ENCODE assay signal across 9 mouse cellular contexts in the genomic region with DNA sequence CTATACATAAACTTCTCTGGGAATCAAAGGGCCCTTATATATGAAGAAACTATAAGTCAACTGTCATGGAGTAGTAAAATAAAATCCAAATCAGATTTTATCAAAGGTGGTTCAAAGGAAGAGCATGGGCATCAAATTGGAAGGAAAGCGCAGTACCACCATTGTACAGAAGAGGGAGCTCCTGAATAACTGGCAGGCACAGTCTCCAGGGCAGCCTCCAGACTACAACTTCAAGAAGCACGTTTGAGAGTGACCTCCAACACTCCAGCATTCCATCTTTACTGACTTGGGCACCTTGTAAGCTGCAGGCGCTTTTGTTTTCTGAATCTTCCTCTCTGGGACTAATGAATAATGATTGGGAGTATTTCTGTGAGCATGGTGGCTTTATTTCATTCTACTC. TPM values are rescaled to one million over a fixed set of nuclear protein-coding genes. Genes with fewer than 3 reads are reported as not detected.
DNase-seq lines count a peak whose midpoint lies in the region; ATAC-seq and TF ChIP-seq lines count a peak whose summit lies in the region.
"Had no signal": no experiment of that assay in that cellular context is flagged by ENCODE, and none has a peak within 500 bp of the region (broad histone marks: within the 10 kb centered on the region; RNA-seq: fewer than 3 reads in every experiment).

No protein-coding gene starts in this region.

- no peaks in the 10 kb centered on the region for H3K36me3 ChIP-seq in E14TG2a.4 (ENCODE audit: insufficient read depth, low read length)
- H3K36me3 ChIP-seq: liver, embryonic 15.5 days had no signal

- WGBS in lung, adult 2 months = 2% methylated on average over 3 of the region's 3 CpGs

- ATAC-seq in inflammation-experienced regulatory T-cells, adult 6 months = no peak

- no peaks in the 10 kb centered on the region for H3K4me1 ChIP-seq in E14TG2a.4 (replicated peaks; ENCODE audit: low read depth, low read length)
- H3K4me1 ChIP-seq in lung, adult 2 months (ENCODE audit: control insufficient read depth, insufficient read depth, low read length) = no peaks in the 10 kb centered on the region
- H3K4me1 ChIP-seq: liver, embryonic 15.5 days had no signal

- peak; percentile 93 for TF ChIP-seq CTCF in E14TG2a.4 (conservative IDR thresholded peaks at IDR 0.05; ENCODE audit: low read length)
- TF ChIP-seq CTCF in lung, adult 2 months (IDR thresholded peaks at IDR 0.05; ENCODE audit: insufficient read depth, low read length) = peak; percentile 73

- H3K27me3 ChIP-seq in E14TG2a.4 (ENCODE audit: insufficient read depth, low read length) = no peaks in the 10 kb centered on the region
- H3K27me3 ChIP-seq: liver, embryonic 15.5 days had no signal

- H3K4me3 ChIP-seq in E14TG2a.4 (replicated peaks; ENCODE audit: low read length) = no peak overlapping the region
- no peak overlapping the region for H3K4me3 ChIP-seq in lung, adult 2 months (replicated peaks; ENCODE audit: extremely low read depth, low read depth, low read length)
- H3K4me3 ChIP-seq: liver, embryonic 15.5 days had no signal

- DNase-seq in R1 (ENCODE audit: low read depth, low spot score) = peak; percentile 63
- DNase-seq in cerebellum, postnatal 10 days = peak; percentile 90 to 92
- peak; percentile 13 to 20 for DNase-seq in gastrocnemius, adult 8-10 months (ENCODE audit: low spot score in 2 of 2)
- peak; percentile 58 to 85 for DNase-seq in kidney, postnatal 25 days
- DNase-seq in lung, adult 2 months = peak; percentile 71
- DNase-seq in right cerebral cortex, adult 18-20 months = peak; percentile 74

- no peak for TF ChIP-seq POLR2A in lung, adult 2 months (IDR thresholded peaks at IDR 0.05; ENCODE audit: borderline replicate concordance, extremely low read depth, low read depth, low read length)

- no peaks in the 10 kb centered on the region for H3K9me3 ChIP-seq in E14TG2a.4 (ENCODE audit: low read length)
- H3K9me3 ChIP-seq: liver, embryonic 15.5 days had no signal

RNA-seq across cellular contexts. Expression of a gene that starts 34.5 kb away (rescaled TPM):
- 10 to 100 TPM in 3 of 4 experiments, 1 to 10 TPM in 1; 8.4 to 11.2 (median 10.9) TPM for total RNA-seq in gastrocnemius, adult 8-10 months (2022)
- 28.1 and 32.6 TPM in 2 replicates for polyA plus RNA-seq in lung, adult 2 months (2012; rRNA removed)
- polyA plus RNA-seq in inflammation-experienced regulatory T-cells, adult 6 months (2017; shearing (Covaris generic)) = under 1 TPM; 0.20 to 0.55 (median 0.26) TPM

RNA-seq across cellular contexts. Expression of a gene that starts 37.6 kb away (rescaled TPM):
- under 1 TPM in 1 of 4 experiments, not detected in 3; 0.22 TPM for total RNA-seq in gastrocnemius, adult 8-10 months (2022)
- polyA plus RNA-seq in lung, adult 2 months (2012; rRNA removed) = 0.27 and 0.32 TPM in 2 replicates
- polyA plus RNA-seq in inflammation-experienced regulatory T-cells, adult 6 months (2017; shearing (Covaris generic)) = not detected
- polyA plus RNA-seq: liver, embryonic 15.5 days had no signal

Comparison
In these comparisons a context has a peak if more than half of its experiments do, and no peak if none do; other contexts are left out.
1. DNase-seq: peak in every context shown above with its lines; median percentile 91 in cerebellum, postnatal 10 days; 74 in right cerebral cortex, adult 18-20 months; 72 in kidney, postnatal 25 days; 71 in lung, adult 2 months; 63 in R1; 16 in gastrocnemius, adult 8-10 months.
2. RNA of a gene that starts 34.5 kb away (polyA plus RNA-seq): 28.1 to 32.6 TPM in lung, adult 2 months; 0.20 to 0.55 TPM in inflammation-experienced regulatory T-cells, adult 6 months; every median in the first group is over 10 times any median in the second.